ENCODE assay signal across 9 mouse cellular contexts in genomic region chr7:100520663-100521285, GRCm38 (mm10). TPM values are rescaled to one million over a fixed set of nuclear protein-coding genes. Genes with fewer than 3 reads are reported as not detected.
DNase-seq lines count a peak whose midpoint lies in the region; ATAC-seq and TF ChIP-seq lines count a peak whose summit lies in the region.
"Had no signal": no experiment of that assay in that cellular context is flagged by ENCODE, and none has a peak within 500 bp of the region (broad histone marks: within the 10 kb centered on the region; RNA-seq: fewer than 3 reads in every experiment).

No protein-coding gene starts in this region.

- ATAC-seq in G1E (ENCODE audit: extremely low read depth, insufficient number of reproducible peaks, low FRiP score, poor library complexity, severe bottlenecking) = no peak
- peak; percentile 26; the same call in 1 of the 2 replicates for ATAC-seq in cerebellum, adult (ENCODE audit: insufficient number of reproducible peaks, low FRiP score, low TSS enrichment)
- ATAC-seq in forebrain, embryonic 14.5 days = peak; percentile 68
- peak; percentile 59; the same call in 1 of the 2 replicates for ATAC-seq in hindbrain, embryonic 11.5 days (ENCODE audit: low FRiP score)
- ATAC-seq in megakaryocyte, adult 5-6 weeks (ENCODE audit: poor library complexity, severe bottlenecking) = peak; percentile 99

- peak; percentile 83 for TF ChIP-seq CTCF in G1E (IDR thresholded peaks at IDR 0.05; ENCODE audit: low read depth, low read length)

- peaks cover 15% of the 10 kb centered on the region for H3K4me1 ChIP-seq in G1E (ENCODE audit: insufficient read depth, low read depth, low read length)
- H3K4me1 ChIP-seq in forebrain, embryonic 14.5 days (ENCODE audit: control insufficient read depth, insufficient read depth, low read length) = no peaks in the 10 kb centered on the region
- H3K4me1 ChIP-seq in hindbrain, embryonic 11.5 days (replicated peaks; ENCODE audit: control insufficient read depth, insufficient read depth, low read length) = no peaks in the 10 kb centered on the region

- H3K9ac ChIP-seq in forebrain, embryonic 14.5 days (ENCODE audit: low read length) = no peak overlapping the region
- no peak overlapping the region for H3K9ac ChIP-seq in hindbrain, embryonic 11.5 days (ENCODE audit: low read depth, low read length)

- WGBS in forebrain, embryonic 14.5 days = 24% methylated on average over 10 of the region's 10 CpGs
- WGBS in hindbrain, embryonic 11.5 days = 21% methylated on average over 10 of the region's 10 CpGs

- peaks cover 4% of the 10 kb centered on the region; the same call in 1 of the 2 replicates for H3K9me3 ChIP-seq in G1E (replicated peaks)
- H3K9me3 ChIP-seq in forebrain, embryonic 14.5 days (replicated peaks; ENCODE audit: control insufficient read depth, low read length) = no peaks in the 10 kb centered on the region
- H3K9me3 ChIP-seq in hindbrain, embryonic 11.5 days (ENCODE audit: control insufficient read depth, low read length) = no peaks in the 10 kb centered on the region

- peaks cover 29% of the 10 kb centered on the region for H3K27me3 ChIP-seq in G1E (ENCODE audit: insufficient read depth, low read length)
- no peaks in the 10 kb centered on the region for H3K27me3 ChIP-seq in forebrain, embryonic 14.5 days (replicated peaks; ENCODE audit: control insufficient read depth, insufficient read depth, low read length)
- no peaks in the 10 kb centered on the region for H3K27me3 ChIP-seq in hindbrain, embryonic 11.5 days (ENCODE audit: control insufficient read depth, insufficient read depth, low read length)

- H3K36me3 ChIP-seq in G1E (replicated peaks) = no peaks in the 10 kb centered on the region
- H3K36me3 ChIP-seq in forebrain, embryonic 14.5 days (ENCODE audit: control insufficient read depth, insufficient read depth, low read length) = no peaks in the 10 kb centered on the region
- no peaks in the 10 kb centered on the region for H3K36me3 ChIP-seq in hindbrain, embryonic 11.5 days (ENCODE audit: control insufficient read depth, insufficient read depth, low read length)

- no peak overlapping the region for H3K4me2 ChIP-seq in forebrain, embryonic 14.5 days (ENCODE audit: low read length)
- no peak overlapping the region for H3K4me2 ChIP-seq in hindbrain, embryonic 11.5 days (replicated peaks; ENCODE audit: low read depth, low read length)

- no peak for DNase-seq in G1E (ENCODE audit: low spot score)
- peak; percentile 83 for DNase-seq in forebrain, embryonic 14.5 days (ENCODE audit: low spot score)
- peak; percentile 91 for DNase-seq in hindbrain, embryonic 11.5 days (ENCODE audit: low spot score)
- DNase-seq in layer of hippocampus, postnatal 14 days (ENCODE audit: low spot score in 2 of 2) = peak; percentile 76 to 85
- peak; percentile 75 to 86 for DNase-seq in right cerebral cortex, postnatal 10 days (ENCODE audit: low spot score in 2 of 2)
- peak; percentile 86 for DNase-seq in urinary bladder, postnatal 14 days (ENCODE audit: low spot score)

- H3K4me3 ChIP-seq in G1E (ENCODE audit: low read depth, low read length) = no peak overlapping the region
- H3K4me3 ChIP-seq in forebrain, embryonic 14.5 days (ENCODE audit: low read depth, low read length) = no peak overlapping the region
- H3K4me3 ChIP-seq in hindbrain, embryonic 11.5 days (ENCODE audit: low read depth, low read length) = no peak overlapping the region

- H3K27ac ChIP-seq in forebrain, embryonic 14.5 days (ENCODE audit: low read depth, low read length) = no peak overlapping the region
- no peak overlapping the region for H3K27ac ChIP-seq in hindbrain, embryonic 11.5 days (ENCODE audit: low read depth, low read length)
- H3K27ac ChIP-seq: macrophage had no signal

RNA-seq across cellular contexts. Expression of gene Dnajb13, which starts 6.0 kb away (rescaled TPM):
- not detected in 2 replicates for total RNA-seq in G1E (2014; fragmentation: Nextera tagmentation)
- total RNA-seq in G1E (2017) = 0.16 and 0.35 TPM in 2 replicates
- not detected in 2 replicates for polyA plus RNA-seq in G1E (2012)
- 4.6 and 5.0 TPM in 2 replicates for polyA plus RNA-seq in forebrain, embryonic 14.5 days (2014; fragmentation: Nextera tagmentation; extraction: Ambion mirVana)
- 7.1 and 7.8 TPM in 2 replicates for polyA plus RNA-seq in hindbrain, embryonic 11.5 days (2014; fragmentation: Nextera tagmentation; extraction: Ambion mirVana)
- 1 to 10 TPM in 1 of 2 experiments, under 1 TPM in 1; 0.62 to 1.0 TPM for total RNA-seq in layer of hippocampus, postnatal 14 days (2021)
- not detected in 2 replicates for total RNA-seq in megakaryocyte, adult 5-6 weeks (2015)
- total RNA-seq in megakaryocyte, adult 5-6 weeks (2017) = 0.16 and 0.44 TPM in 2 replicates

RNA-seq across cellular contexts. Expression of gene Coa4, which starts 16.1 kb away (rescaled TPM):
- total RNA-seq in G1E (2014; fragmentation: Nextera tagmentation) = 15.4 and 20.0 TPM in 2 replicates
- total RNA-seq in G1E (2017) = 21.9 and 22.0 TPM in 2 replicates
- 9.1 and 9.6 TPM in 2 replicates for polyA plus RNA-seq in G1E (2012)
- 13.7 and 19.0 TPM in 2 replicates for polyA plus RNA-seq in forebrain, embryonic 14.5 days (2014; fragmentation: Nextera tagmentation; extraction: Ambion mirVana)
- 20.6 and 22.8 TPM in 2 replicates for polyA plus RNA-seq in hindbrain, embryonic 11.5 days (2014; fragmentation: Nextera tagmentation; extraction: Ambion mirVana)
- 10 to 100 TPM in 1 of 2 experiments, 1 to 10 TPM in 1; 7.6 to 10.6 TPM for total RNA-seq in layer of hippocampus, postnatal 14 days (2021)
- 24.7 and 31.5 TPM in 2 replicates for total RNA-seq in megakaryocyte, adult 5-6 weeks (2015)
- 19.4 and 23.0 TPM in 2 replicates for total RNA-seq in megakaryocyte, adult 5-6 weeks (2017)

RNA-seq across cellular contexts. Expression of gene Ucp2, which starts 27.6 kb away (rescaled TPM):
- total RNA-seq in G1E (2014; fragmentation: Nextera tagmentation) = 688 and 701 TPM in 2 replicates
- total RNA-seq in G1E (2017) = 142 and 164 TPM in 2 replicates
- 838 and 989 TPM in 2 replicates for polyA plus RNA-seq in G1E (2012)
- 42.5 and 55.0 TPM in 2 replicates for polyA plus RNA-seq in forebrain, embryonic 14.5 days (2014; fragmentation: Nextera tagmentation; extraction: Ambion mirVana)
- polyA plus RNA-seq in hindbrain, embryonic 11.5 days (2014; fragmentation: Nextera tagmentation; extraction: Ambion mirVana) = 97.7 and 99.6 TPM in 2 replicates
- total RNA-seq in layer of hippocampus, postnatal 14 days (2021) = 10 to 100 TPM; 75.7 to 85.9 TPM
- total RNA-seq in megakaryocyte, adult 5-6 weeks (2015) = 702 and 742 TPM in 2 replicates
- 316 and 332 TPM in 2 replicates for total RNA-seq in megakaryocyte, adult 5-6 weeks (2017)

RNA-seq across cellular contexts. Expression of gene Ucp3, which starts 48.0 kb away (rescaled TPM):
- total RNA-seq in G1E (2014; fragmentation: Nextera tagmentation) (not detected in 2 replicates), G1E (2017) (0.33 TPM in 1 of 2 replicates, not detected in the other)
- polyA plus RNA-seq in G1E (2012) = not detected in 2 replicates
- not detected in 2 replicates for polyA plus RNA-seq in forebrain, embryonic 14.5 days (2014; fragmentation: Nextera tagmentation; extraction: Ambion mirVana)
- polyA plus RNA-seq in hindbrain, embryonic 11.5 days (2014; fragmentation: Nextera tagmentation; extraction: Ambion mirVana) = not detected in 2 replicates
- 1 to 10 TPM; 1.3 to 1.6 TPM for total RNA-seq in layer of hippocampus, postnatal 14 days (2021)
- 0.07 TPM in 2 replicates for total RNA-seq in megakaryocyte, adult 5-6 weeks (2015)
- total RNA-seq in megakaryocyte, adult 5-6 weeks (2017) = 0.45 TPM in 1 of 2 replicates, not detected in the other
- polyA plus RNA-seq: macrophage had no signal
